Mouse (Mus musculus) leukemia stem cell, adult 10-12 weeks (primary cell): ENCODE measurements around the gene Dnmt3b. TPM values are rescaled to one million over a fixed set of nuclear protein-coding genes. Genes with fewer than 3 reads are reported as not detected.

Experiments used
- polyA plus RNA-seq: library from polyadenylated mRNA; stranded (reverse); fragments of >175 nt; gene quantifications from 2 replicates; pipeline ENCODE4 v1.2.3, GENCODE M21; 2012; ENCODE audit warnings: low replicate concordance

Gene Dnmt3b
- 0.93 and 2.7 TPM in 2 replicates for polyA plus RNA-seq

DNA sequence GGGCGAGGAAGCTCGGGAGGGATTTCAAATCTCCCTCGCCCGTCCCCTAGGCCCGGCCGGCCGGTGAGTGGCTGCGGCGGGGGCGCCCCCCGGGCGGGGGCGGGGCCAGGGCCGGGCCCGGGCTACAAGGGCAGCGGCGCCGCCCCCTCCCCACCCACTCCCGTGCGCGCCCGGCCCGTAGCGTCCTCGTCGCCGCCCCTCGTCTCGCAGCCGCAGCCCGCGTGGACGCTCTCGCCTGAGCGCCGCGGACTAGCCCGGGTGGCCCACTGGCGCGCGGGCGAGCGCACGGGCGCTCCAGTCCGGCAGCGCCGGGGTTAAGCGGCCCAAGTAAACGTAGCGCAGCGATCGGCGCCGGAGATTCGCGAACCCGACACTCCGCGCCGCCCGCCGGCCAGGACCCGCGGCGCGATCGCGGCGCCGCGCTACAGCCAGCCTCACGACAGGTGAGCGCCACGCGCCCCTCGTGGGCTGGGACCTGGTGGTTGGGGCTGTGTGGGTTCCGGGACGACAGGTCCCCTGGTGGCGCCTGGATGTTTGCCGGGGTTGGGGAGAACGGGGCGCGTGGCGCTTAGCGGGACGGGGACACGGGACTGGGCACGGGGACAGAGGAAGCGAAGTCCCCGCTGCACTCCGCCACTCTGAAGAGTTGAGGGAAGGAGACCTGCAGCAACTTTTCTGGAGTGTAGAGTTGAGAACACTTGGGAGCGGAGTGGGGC is at the start of gene Dnmt3b:
TSS of gene Dnmt3b (plus strand) at position 153 of the 716 bp plus-strand sequence.

DNA sequence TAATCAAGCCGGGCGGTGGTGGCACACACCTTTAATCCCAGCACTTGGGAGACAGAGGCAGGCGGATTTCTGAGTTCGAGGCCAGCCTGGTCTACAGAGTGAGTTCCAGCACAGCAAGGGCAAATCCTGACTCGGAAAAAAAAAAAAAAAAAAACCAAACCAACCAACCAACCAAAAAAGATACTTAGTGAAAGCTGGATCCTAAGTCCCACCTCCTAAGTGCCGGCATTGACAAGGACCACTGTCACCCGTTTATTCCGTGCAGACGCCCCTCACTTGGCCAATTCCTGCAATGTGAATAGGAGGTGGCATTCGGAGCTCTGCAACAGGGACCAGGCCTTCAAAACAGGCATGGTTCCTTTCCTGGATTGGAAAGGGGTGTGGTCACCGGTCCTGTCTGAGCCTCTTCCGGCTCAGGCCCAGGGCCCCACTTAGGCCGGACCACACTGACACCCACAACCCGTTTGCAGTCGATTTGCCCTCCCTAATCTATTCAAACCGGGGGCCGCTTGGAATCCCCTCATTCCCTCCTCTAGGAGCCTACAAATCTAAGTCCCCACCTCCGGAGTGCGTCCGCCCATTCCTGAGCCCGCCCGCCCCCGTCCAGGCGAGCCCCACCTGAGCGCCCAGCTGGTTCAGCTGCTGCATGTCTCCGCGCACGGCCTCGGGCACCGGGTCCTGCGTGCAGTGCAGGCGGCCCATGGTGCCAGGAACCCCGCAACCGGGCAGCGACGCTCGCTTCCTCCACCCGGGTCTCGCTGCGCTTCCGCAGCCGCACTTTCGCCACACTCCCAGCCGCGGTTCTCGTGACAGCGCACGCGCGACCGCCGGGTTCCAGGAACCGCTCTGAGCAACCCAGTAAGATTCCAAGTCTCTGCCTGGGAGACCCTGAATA is 17.0 kb upstream of the Dnmt3b start, which contains the start of gene Commd7:
TSS of gene Commd7 (minus strand) at position 806 of the 895 bp plus-strand sequence.

DNA sequence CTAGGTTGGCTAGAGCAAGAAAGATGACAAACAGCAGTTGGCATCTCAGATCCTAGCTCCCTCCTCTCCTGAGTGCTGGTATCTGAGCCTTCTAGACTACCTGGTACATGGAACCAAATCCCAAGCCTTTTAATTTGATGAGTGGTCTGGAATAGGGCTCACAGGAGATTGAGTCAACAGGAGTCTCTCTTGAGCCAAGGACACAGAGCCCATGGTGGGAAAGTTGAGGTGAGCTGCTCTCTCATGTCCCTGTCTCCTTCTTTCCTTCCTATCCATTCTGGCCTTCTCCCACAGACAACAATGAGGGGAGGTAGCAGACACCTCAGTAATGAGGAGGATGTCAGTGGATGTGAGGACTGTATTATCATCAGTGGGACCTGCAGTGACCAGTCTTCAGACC is 47.1 kb downstream of the Dnmt3b start, which contains the start of gene Dnmt3c:
TSS of gene Dnmt3c (plus strand) at position 301 of the 400 bp plus-strand sequence.

Other genes starting within 250 kb of the Dnmt3b start
- gene 4930404H24Rik, start 156.7 kb upstream of the Dnmt3b start, polyA plus RNA-seq: not detected in 2 replicates
- 9.1 and 10.7 TPM in 2 replicates for gene Nol4l, start 119.5 kb upstream of the Dnmt3b start, polyA plus RNA-seq
- gene Commd7, start 16.7 kb upstream of the Dnmt3b start, polyA plus RNA-seq: 9.9 and 13.5 TPM in 2 replicates
- 0.35 and 0.45 TPM in 2 replicates for gene Dnmt3c, start 47.2 kb downstream of the Dnmt3b start, polyA plus RNA-seq
- gene Mapre1, start 91.8 kb downstream of the Dnmt3b start, polyA plus RNA-seq: 0.87 and 2.4 TPM in 2 replicates
- 0.20 and 0.28 TPM in 2 replicates for gene Efcab8, start 130.5 kb downstream of the Dnmt3b start, polyA plus RNA-seq
- gene Sun5, start 221.6 kb downstream of the Dnmt3b start, polyA plus RNA-seq: not detected in 2 replicates
- not detected in 2 replicates for gene Bpifb2, start 225.6 kb downstream of the Dnmt3b start, polyA plus RNA-seq